Mouse (Mus musculus): ENCODE results near the gene Sf3a3.
A peak's percentile ranks its signal among the peaks of the same experiment; 100 is the strongest.

The Sf3a3 gene

DNA sequence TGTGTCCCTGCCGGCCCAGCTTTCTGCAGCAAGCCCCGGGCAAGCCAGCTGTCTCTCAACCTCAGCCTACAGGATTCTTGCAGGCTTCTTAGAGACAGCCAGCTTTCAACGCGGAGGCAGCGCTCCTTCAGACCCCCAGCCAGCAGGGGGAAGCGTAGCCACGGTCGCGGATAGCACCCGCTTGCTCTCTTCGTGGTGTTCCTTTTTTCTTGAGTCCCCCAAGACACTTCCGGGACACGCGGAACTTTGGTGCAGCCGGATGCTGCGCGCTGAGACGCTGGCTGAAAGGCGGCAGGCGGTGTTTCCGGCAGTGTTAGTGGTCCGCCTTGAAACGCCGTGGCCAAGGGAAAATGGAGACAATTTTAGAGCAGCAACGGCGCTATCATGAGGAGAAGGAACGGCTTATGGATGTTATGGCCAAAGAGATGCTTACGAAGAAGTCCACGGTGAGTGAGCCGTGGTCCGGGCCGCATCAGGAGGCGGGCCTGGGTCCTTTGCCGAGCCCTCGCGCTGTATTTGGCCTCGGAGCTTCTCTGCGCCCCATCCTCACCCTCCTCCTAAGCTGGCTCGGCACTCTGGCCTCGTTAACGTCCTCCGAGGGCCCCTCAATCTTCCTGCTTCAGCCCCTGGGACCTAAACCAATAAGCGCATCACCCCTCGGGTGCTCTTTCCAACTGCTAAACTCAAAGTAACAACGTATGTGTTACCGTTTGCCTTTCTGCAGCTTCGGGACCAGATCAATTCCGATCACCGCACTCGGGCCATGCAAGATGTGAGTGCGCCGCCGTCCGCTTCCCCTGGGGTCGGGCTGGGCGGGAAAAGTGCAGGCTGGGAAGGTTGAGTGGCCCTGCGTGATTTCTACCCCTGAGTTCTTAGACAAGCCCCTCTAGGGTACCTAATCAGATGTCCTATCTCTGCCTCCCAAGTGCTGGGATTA is at the start of gene Sf3a3:
Gene Sf3a3, plus strand, starts transcription at position 232 of the 937 bp plus-strand sequence.
- peak; percentile 97 for DNase-seq (ENCODE audit: low read depth)

DNA sequence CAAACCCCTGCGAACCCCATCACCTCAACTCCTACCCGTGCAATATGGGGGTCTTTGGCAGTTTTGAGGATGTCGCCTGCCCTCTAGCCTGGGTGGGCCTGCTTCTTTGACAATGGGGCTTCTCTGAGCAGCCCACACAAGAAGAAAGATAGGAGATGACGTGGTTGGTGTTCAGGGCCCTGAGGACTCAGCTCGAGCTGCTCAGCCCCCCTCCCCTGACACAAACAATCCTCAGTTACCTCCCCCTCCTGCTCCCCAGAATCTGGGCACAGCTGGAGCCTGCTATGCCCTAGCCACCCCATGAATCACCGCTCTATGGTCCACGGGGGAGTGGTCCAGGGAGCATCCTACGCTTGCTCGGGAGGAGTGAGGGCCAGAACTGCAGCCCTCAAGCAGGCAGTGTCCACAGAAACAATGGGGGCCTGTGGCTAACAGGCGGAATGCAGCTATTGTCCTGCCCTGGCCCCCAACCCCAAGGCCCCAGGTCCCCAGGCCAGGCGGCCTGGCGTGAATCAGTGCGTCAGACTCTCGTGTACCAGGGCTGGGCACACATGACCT is 47.0 kb upstream of the Sf3a3 start:
- no peak for DNase-seq (ENCODE audit: low read depth)

DNA sequence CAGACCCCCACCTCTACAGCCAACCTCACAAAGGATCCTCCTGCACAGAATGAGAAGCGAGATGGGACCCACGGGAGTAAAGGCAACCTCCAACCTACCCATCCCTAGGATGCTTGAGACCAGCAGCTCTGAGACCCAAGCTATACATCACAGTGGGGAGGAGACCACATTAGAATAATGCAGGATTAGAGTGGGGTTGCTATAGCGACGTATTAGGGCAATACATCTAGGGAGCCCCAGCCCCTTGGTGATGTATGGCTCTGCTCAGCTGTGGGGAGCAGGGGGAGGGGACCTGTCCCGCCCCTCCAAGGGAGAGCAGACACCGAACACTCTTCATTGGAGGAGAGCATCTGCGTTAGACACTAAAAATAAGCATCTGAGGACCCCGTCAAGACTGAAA is 46.5 kb upstream of the Sf3a3 start:
- no peak for DNase-seq (ENCODE audit: low read depth)

DNA sequence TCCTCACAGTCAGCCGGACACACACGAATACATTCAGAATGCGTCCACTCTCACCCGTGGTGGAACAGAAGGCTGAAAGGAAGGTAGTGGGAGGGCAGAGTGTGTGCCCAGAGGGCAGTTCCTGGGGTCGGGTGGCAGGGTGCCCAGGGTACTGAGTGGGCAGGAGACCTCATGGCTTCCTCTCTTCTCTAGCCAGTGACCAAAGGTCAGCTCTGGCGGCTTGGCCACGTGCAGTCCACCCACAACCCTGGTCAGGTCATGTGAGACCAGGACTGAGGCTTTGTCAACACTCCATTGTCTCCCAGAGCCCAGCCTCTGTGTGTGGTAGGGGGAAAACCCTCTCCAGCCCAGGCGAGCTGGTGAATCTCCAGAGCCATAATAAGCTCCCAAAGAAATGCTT is 44.3 kb upstream of the Sf3a3 start:
- no peak for DNase-seq (ENCODE audit: low read depth)

DNA sequence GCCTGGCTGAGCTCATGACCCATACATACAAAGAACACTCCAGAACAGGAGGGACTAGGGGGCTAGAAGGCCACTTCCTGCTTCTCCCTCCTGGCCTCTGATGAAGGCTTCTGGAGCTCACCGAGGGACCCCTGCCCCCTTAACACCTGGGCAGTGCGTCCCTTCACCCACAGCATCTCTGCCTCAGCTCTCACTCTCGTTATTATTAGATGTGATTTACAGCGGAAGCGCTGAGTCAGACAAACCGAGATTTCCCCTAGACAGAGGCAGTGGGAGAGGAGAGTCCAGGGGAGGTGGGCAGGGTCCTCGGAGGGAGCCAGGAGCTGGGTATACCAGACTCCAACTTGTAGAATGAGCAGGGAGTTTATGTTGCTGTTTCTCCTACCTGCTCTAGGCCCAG is 43.0 kb upstream of the Sf3a3 start:
- no peak for DNase-seq (ENCODE audit: low read depth)

DNA sequence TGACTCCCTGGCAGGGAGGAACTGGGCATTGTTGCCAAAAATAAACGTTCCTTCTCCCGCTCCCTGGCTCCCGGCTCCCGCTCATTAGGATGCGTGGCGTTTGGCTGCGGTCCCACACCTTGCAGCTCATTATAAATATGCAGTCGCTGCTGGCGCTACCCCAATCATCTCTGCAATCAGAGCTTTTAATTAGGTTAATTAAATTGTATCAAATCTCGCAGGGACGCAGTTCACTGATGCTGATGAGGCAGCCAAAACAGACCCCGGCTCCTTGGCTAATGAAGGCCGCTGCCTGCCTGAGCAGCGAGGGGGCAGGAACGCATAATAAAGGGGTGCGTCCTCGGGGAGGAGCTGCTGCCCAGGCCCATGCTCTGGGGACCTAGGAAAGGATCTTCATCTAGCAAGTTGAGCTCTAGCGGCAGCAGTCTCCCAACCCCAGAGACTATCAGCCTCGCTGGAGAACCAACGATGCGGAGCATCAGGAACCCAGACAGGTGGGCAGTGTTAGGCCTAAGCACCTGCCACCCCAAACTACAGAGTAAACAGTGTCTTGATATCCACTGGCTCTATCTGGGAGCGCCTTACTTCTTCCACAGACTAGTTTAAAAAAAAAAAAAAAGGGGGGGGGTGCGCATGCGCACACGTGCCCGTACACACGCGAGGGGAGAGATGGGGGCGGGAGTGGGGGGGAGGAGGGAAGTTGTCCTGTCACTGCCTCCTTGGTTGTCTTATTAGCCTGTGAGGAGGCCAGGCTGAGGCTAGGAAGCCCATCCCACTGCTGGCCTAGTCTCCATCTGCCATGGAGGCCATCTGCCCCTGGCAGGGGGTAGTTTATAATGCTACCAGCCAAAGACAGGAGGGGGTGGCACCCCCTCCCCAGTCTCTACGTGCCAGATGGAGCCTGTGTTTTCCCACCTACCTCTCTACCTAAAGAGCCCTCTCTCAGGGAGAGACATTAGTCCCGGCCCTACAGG is 41.9 kb upstream of the Sf3a3 start:
- no peak for DNase-seq (ENCODE audit: low read depth)

- DNase-seq (ENCODE audit: low read depth) = no peak
Observed at GRCm38 (mm10) chr4:124674334-124675032, 40.1 kb upstream of the Sf3a3 start.

DNA sequence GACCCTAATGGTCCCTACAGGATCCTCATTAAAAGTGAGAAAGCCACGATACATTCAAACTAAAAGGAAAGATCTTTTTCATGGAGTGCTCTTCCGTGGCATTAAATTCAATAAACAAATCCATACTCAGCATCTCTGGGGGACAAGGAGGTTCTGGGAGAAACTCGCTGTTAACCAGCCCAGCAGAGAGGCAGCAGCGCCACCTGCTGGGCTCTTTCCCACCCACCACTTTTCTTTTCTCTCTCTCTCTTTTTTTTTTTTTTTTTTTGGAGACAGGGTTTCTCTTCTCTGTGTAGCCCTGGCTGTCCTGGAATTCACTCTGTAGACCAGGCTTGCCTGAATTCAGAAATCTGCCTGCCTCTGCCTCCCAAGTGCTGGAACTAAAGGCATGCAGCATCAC is 39.5 kb upstream of the Sf3a3 start:
- peak; percentile 69 for DNase-seq (ENCODE audit: low read depth)

- no peak for DNase-seq (ENCODE audit: low read depth)
Observed at GRCm38 (mm10) chr4:124675958-124676357, 38.6 kb upstream of the Sf3a3 start.

GRCm38 (mm10) chr4:124682270-124682669 is 32.3 kb upstream of the Sf3a3 start:
- DNase-seq (ENCODE audit: low read depth) = peak; percentile 66

- no peak for DNase-seq (ENCODE audit: low read depth)
Observed at GRCm38 (mm10) chr4:124683474-124683873, 31.1 kb upstream of the Sf3a3 start.

DNA sequence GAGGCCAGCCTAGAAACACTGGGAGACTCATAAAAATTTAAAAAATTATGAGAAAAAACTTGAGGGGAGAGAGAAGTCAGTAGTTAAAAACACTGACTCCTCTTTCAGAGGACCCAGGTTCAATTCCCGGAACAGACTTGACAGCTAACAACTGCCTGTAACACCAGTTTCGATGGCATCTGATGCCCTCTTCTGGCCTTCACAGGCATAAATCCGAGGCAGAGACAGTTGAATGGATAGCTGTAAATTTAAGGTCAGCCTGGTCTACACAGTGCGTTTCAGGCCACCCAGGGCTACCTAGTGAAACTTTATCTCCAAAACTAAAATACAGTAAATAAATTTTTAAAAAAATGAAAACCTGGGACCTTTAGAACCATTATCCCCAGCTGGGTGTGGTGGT is 29.6 kb upstream of the Sf3a3 start:
- DNase-seq (ENCODE audit: low read depth) = no peak

- no peak for DNase-seq (ENCODE audit: low read depth)
Observed at GRCm38 (mm10) chr4:124685453-124685852, 29.1 kb upstream of the Sf3a3 start.

- DNase-seq (ENCODE audit: low read depth) = peak; percentile 63
Observed at GRCm38 (mm10) chr4:124685897-124686402, 28.6 kb upstream of the Sf3a3 start.

DNA sequence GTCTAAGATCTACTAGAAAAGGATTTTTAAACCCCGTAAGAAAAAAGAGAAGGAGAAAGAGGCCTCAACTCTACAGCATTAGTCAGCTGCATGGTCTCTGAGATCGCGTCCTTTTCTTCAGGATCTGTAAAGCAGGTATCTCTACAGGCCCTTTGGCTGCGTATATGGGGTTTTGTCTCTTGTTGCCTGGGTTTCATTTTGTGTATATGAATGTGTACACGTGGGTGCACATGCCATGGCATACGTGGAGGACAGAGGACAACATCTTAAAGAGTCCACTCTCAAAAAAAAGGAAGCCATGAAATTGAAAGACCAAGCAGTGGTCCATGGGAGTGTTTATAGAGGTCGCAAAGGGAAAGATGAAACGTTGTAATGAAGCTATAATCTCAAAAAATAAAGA is 23.1 kb upstream of the Sf3a3 start:
- no peak for DNase-seq (ENCODE audit: low read depth)

GRCm38 (mm10) chr4:124692416-124692861 is 22.1 kb upstream of the Sf3a3 start:
- DNase-seq (ENCODE audit: low read depth) = no peak

GRCm38 (mm10) chr4:124693135-124693894 is 21.3 kb upstream of the Sf3a3 start, which contains the start of gene Utp11:
Gene Utp11, minus strand, starts transcription at chr4:124693600.
- peak; percentile 96 for DNase-seq (ENCODE audit: low read depth)

DNA sequence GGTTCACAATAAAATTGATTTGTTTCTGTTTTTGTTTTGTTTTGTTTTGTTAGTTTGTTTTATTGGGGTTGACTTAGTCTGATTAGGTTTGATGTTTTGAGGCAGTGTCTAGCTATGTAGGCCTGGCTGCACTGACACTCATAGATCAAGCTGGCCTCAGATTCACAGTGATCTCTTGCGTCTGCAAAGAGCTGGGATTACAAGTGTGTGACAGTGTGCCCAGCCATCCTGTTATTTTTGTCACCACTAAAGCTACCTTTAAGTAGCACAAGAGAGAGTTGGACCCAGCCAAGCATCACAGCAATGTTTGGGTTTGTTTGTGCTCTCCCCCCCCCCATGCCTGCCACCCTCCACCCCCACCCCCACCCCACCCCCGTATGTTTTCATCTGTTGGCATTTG is 20.0 kb upstream of the Sf3a3 start:
- DNase-seq (ENCODE audit: low read depth) = no peak

- DNase-seq (ENCODE audit: low read depth) = peak; percentile 82
Observed at GRCm38 (mm10) chr4:124695786-124696516, 18.6 kb upstream of the Sf3a3 start.

- no peak for DNase-seq (ENCODE audit: low read depth)
Observed at GRCm38 (mm10) chr4:124699791-124700190, 14.8 kb upstream of the Sf3a3 start.
